Mouse (Mus musculus) testis, adult 2 months (tissue): ENCODE results near the gene Cdk20. TPM values are rescaled to one million over a fixed set of nuclear protein-coding genes. Genes with fewer than 3 reads are reported as not detected.

Source experiments
- H3K27ac ChIP-seq: fragments of 200-500 bp; 2 replicates; pipeline ENCODE4 v1.5.1; 2012; ENCODE audit warnings: low read depth, low read length; ENCODE audit not compliant: control insufficient read depth, insufficient read depth
- H3K27me3 ChIP-seq: fragments of 200-500 bp; 2 replicates; pipeline ENCODE4 v1.6.1; 2012; ENCODE audit warnings: mild to moderate bottlenecking, low read length, moderate library complexity; ENCODE audit not compliant: control insufficient read depth, insufficient read depth
- H3K36me3 ChIP-seq: fragments of 200-500 bp; 2 replicates; pipeline ENCODE4 v1.6.1; 2012; ENCODE audit warnings: mild to moderate bottlenecking, low read length; ENCODE audit not compliant: control insufficient read depth, insufficient read depth
- H3K4me1 ChIP-seq: fragments of 200-500 bp; 2 replicates; pipeline ENCODE4 v1.6.1; 2012; ENCODE audit warnings: low read length; ENCODE audit not compliant: control insufficient read depth, insufficient read depth
- H3K4me3 ChIP-seq: fragments of 200-500 bp; 2 replicates; pipeline ENCODE4 v1.5.1; 2012; ENCODE audit warnings: low read depth, mild to moderate bottlenecking, low read length, moderate library complexity, mixed read lengths; ENCODE audit not compliant: control insufficient read depth
- CTCF ChIP-seq: fragments of 200-500 bp; IDR thresholded peaks from 2 replicates; pipeline ENCODE4 v1.5.1; 2012; ENCODE audit warnings: low read depth, mild to moderate bottlenecking, inconsistent platforms, low read length, moderate library complexity; ENCODE audit not compliant: control insufficient read depth, insufficient read depth, insufficient replicate concordance
- POLR2A ChIP-seq: fragments of 200-500 bp; IDR thresholded peaks from 2 replicates; pipeline ENCODE4 v1.6.1; 2012; ENCODE audit warnings: low read depth, mild to moderate bottlenecking, inconsistent platforms, low read length, moderate library complexity; ENCODE audit not compliant: control insufficient read depth
- polyA plus RNA-seq: library from polyadenylated mRNA; depleted of rRNA; stranded (reverse); fragments of >200 nt; gene quantifications from 2 replicates; pipeline ENCODE4 v1.2.3, GENCODE M21; 2012

Gene Cdk20
- polyA plus RNA-seq, 1 experiment: 57.9 TPM

GRCm38 (mm10) chr13:64400801-64401361 is 31.2 kb upstream of the Cdk20 start:
- TF ChIP-seq CTCF (no peak), POLR2A (no peak)
- peaks cover 2% of the 10 kb centered on the region; the same call in 1 of the 2 replicates for H3K4me1 ChIP-seq
- no peak overlapping the region; the same call in 1 of the 2 replicates for H3K27ac ChIP-seq
- no peak overlapping the region for H3K4me3 ChIP-seq
- H3K36me3 ChIP-seq: no peaks in the 10 kb centered on the region
- H3K27me3 ChIP-seq: no peaks in the 10 kb centered on the region

GRCm38 (mm10) chr13:64402006-64402405 is 30.1 kb upstream of the Cdk20 start:
- Histone ChIP-seq H3K4me1 (peaks cover 2% of the 10 kb centered on the region; the same call in 1 of the 2 replicates), H3K36me3 (no peaks in the 10 kb centered on the region), H3K27me3 (no peaks in the 10 kb centered on the region), H3K27ac (peak overlapping the region; percentile 44; the same call in 1 of the 2 replicates), H3K4me3 (no peak overlapping the region)
- no peak for TF ChIP-seq POLR2A
- no peak for TF ChIP-seq CTCF

- no peak overlapping the region for H3K27ac ChIP-seq
- H3K36me3 ChIP-seq: no peaks in the 10 kb centered on the region
- no peaks in the 10 kb centered on the region for H3K27me3 ChIP-seq
- TF ChIP-seq POLR2A (no peak), CTCF (no peak)
- H3K4me3 ChIP-seq: no peak overlapping the region
- H3K4me1 ChIP-seq: peaks cover 2% of the 10 kb centered on the region; the same call in 1 of the 2 replicates
Measured at GRCm38 (mm10) chr13:64402504-64402949, 29.6 kb upstream of the Cdk20 start.

GRCm38 (mm10) chr13:64402951-64403460 is 29.1 kb upstream of the Cdk20 start:
- H3K27ac ChIP-seq: no peak overlapping the region
- H3K4me1 ChIP-seq: peaks cover 2% of the 10 kb centered on the region; the same call in 1 of the 2 replicates

GRCm38 (mm10) chr13:64403519-64403918 is 28.6 kb upstream of the Cdk20 start:
- TF ChIP-seq POLR2A: no peak
- no peak for TF ChIP-seq CTCF
- Histone ChIP-seq H3K4me3 (no peak overlapping the region), H3K27me3 (no peaks in the 10 kb centered on the region), H3K27ac (no peak overlapping the region), H3K36me3 (no peaks in the 10 kb centered on the region), H3K4me1 (peaks cover 2% of the 10 kb centered on the region; the same call in 1 of the 2 replicates)

More at GRCm38 (mm10) chr13:64402951-64403460, 29.1 kb upstream of the Cdk20 start:
- H3K4me3 ChIP-seq: no peak overlapping the region
- H3K36me3 ChIP-seq: no peaks in the 10 kb centered on the region
- no peaks in the 10 kb centered on the region for H3K27me3 ChIP-seq
- TF ChIP-seq CTCF: no peak
- no peak for TF ChIP-seq POLR2A

GRCm38 (mm10) chr13:64405550-64405949 is 26.6 kb upstream of the Cdk20 start:
- Histone ChIP-seq H3K4me3 (no peak overlapping the region), H3K27ac (no peak overlapping the region), H3K4me1 (peaks cover under 1% of the 10 kb centered on the region; the same call in 1 of the 2 replicates), H3K27me3 (no peaks in the 10 kb centered on the region), H3K36me3 (no peaks in the 10 kb centered on the region)
- no peak for TF ChIP-seq POLR2A
- no peak for TF ChIP-seq CTCF

GRCm38 (mm10) chr13:64407992-64408391 is 24.1 kb upstream of the Cdk20 start:
- Histone ChIP-seq H3K27me3 (no peaks in the 10 kb centered on the region), H3K4me1 (no peaks in the 10 kb centered on the region), H3K4me3 (no peak overlapping the region), H3K27ac (no peak overlapping the region), H3K36me3 (no peaks in the 10 kb centered on the region)
- TF ChIP-seq POLR2A (no peak), CTCF (no peak)

GRCm38 (mm10) chr13:64410604-64411003 is 21.5 kb upstream of the Cdk20 start:
- Histone ChIP-seq H3K36me3 (no peaks in the 10 kb centered on the region), H3K4me1 (no peaks in the 10 kb centered on the region), H3K27ac (no peak overlapping the region), H3K27me3 (no peaks in the 10 kb centered on the region), H3K4me3 (no peak overlapping the region)
- no peak for TF ChIP-seq CTCF
- no peak for TF ChIP-seq POLR2A
